Mouse (Mus musculus) bone marrow, adult 2 months (tissue): ENCODE measurements around the gene Derl2.

Experiments used
- CTCF ChIP-seq: fragments of 200-500 bp; IDR thresholded peaks from 2 replicates; pipeline ENCODE4 v1.5.1; 2011; ENCODE audit warnings: low read length, control low read depth; ENCODE audit not compliant: control insufficient read depth, insufficient read depth
- POLR2A ChIP-seq: fragments of 200-500 bp; IDR thresholded peaks from 2 replicates; pipeline ENCODE4 v1.6.1; 2011; ENCODE audit warnings: low read depth, mild to moderate bottlenecking, control low read depth, low read length, borderline replicate concordance; ENCODE audit not compliant: control insufficient read depth

DNA sequence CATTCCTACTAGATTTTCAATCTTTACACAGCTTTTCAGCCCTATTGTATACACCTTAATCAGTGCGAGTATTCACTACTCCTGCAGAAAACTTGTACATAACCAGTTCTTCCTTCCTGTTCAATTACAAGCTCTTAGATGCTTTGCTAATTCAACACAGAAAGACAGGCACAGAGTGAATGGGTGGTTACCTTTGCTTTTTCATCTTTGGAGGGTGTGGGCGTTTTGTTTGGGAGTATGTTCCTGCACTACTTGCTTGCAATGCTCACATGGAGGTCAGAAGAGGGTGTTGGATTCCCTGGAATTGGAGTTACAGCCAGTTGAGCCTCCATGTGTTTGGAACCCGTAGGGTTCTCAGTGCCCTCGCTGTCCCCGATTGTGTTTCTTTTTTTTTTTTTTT is 14.6 kb downstream of the Derl2 start:
- TF ChIP-seq POLR2A: no peak
- no peak for TF ChIP-seq CTCF
